Mouse (Mus musculus): ENCODE measurements at regions not wholly inside any gene's neighbourhood (a gene's known extent, or its start where the extent isn't known, plus 50 kb on each side); places are given as distances from the start of the nearest gene placed in this dataset.
A peak's percentile ranks its signal among the peaks of the same experiment; 100 is the strongest.

GRCm38 (mm10) chr1:189156906-189157305 is 149.3 kb upstream of the Kctd3 start:
- H3K9me3 ChIP-seq (ENCODE audit: control insufficient read depth, low read length), result no peaks in the 10 kb centered on the region
- no peak overlapping the region for H3K4me2 ChIP-seq (replicated peaks; ENCODE audit: low read depth, low read length)
- no peaks in the 10 kb centered on the region for H3K27me3 ChIP-seq (ENCODE audit: control insufficient read depth, insufficient read depth, low read length)
- no peak for ATAC-seq (ENCODE audit: low FRiP score, low TSS enrichment)
- 71% methylated on average over 2 of the region's 2 CpGs for WGBS
- no peak overlapping the region for H3K27ac ChIP-seq (ENCODE audit: low read depth, low read length)
- H3K4me3 ChIP-seq (ENCODE audit: low read length), result no peak overlapping the region
- no peaks in the 10 kb centered on the region for H3K36me3 ChIP-seq (ENCODE audit: control insufficient read depth, insufficient read depth, low read length)
- H3K9ac ChIP-seq (ENCODE audit: low read depth, low read length), result no peak overlapping the region
- no peaks in the 10 kb centered on the region for H3K4me1 ChIP-seq (ENCODE audit: control insufficient read depth, insufficient read depth, low read length)

GRCm38 (mm10) chr1:189154376-189154775 is 146.7 kb upstream of the Kctd3 start:
- no peak for ATAC-seq (ENCODE audit: low FRiP score, low TSS enrichment)
- H3K4me3 ChIP-seq (ENCODE audit: low read length), result no peak overlapping the region
- WGBS, result 61% methylated on average over 2 of the region's 2 CpGs

GRCm38 (mm10) chr1:189153150-189153549 is 145.5 kb upstream of the Kctd3 start:
- ATAC-seq (ENCODE audit: low FRiP score, low TSS enrichment), result no peak
- WGBS, result 86% methylated on average over 10 of the region's 10 CpGs
- Histone ChIP-seq H3K4me1 (ENCODE audit: control insufficient read depth, insufficient read depth, low read length) (no peaks in the 10 kb centered on the region), H3K36me3 (ENCODE audit: control insufficient read depth, insufficient read depth, low read length) (no peaks in the 10 kb centered on the region), H3K9me3 (ENCODE audit: control insufficient read depth, low read length) (no peaks in the 10 kb centered on the region), H3K4me3 (ENCODE audit: low read length) (no peak overlapping the region), H3K27ac (ENCODE audit: low read depth, low read length) (no peak overlapping the region), H3K9ac (ENCODE audit: low read depth, low read length) (no peak overlapping the region), H3K27me3 (ENCODE audit: control insufficient read depth, insufficient read depth, low read length) (no peaks in the 10 kb centered on the region), H3K4me2 (replicated peaks; ENCODE audit: low read depth, low read length) (no peak overlapping the region)

More at GRCm38 (mm10) chr1:189154376-189154775, 146.7 kb upstream of the Kctd3 start:
- Histone ChIP-seq H3K27ac (ENCODE audit: low read depth, low read length) (no peak overlapping the region), H3K4me2 (replicated peaks; ENCODE audit: low read depth, low read length) (no peak overlapping the region), H3K9ac (ENCODE audit: low read depth, low read length) (no peak overlapping the region), H3K9me3 (ENCODE audit: control insufficient read depth, low read length) (no peaks in the 10 kb centered on the region), H3K36me3 (ENCODE audit: control insufficient read depth, insufficient read depth, low read length) (no peaks in the 10 kb centered on the region), H3K27me3 (ENCODE audit: control insufficient read depth, insufficient read depth, low read length) (no peaks in the 10 kb centered on the region), H3K4me1 (ENCODE audit: control insufficient read depth, insufficient read depth, low read length) (no peaks in the 10 kb centered on the region)

GRCm38 (mm10) chr1:189142982-189143451 is 135.4 kb upstream of the Kctd3 start:
- Histone ChIP-seq H3K4me1 (ENCODE audit: control insufficient read depth, insufficient read depth, low read length) (no peaks in the 10 kb centered on the region), H3K4me2 (replicated peaks; ENCODE audit: low read depth, low read length) (0 out of 2 replicates have a peak overlapping the region, but pooled peaks have one; percentile 8), H3K9me3 (ENCODE audit: control insufficient read depth, low read length) (no peaks in the 10 kb centered on the region), H3K27me3 (ENCODE audit: control insufficient read depth, insufficient read depth, low read length) (no peaks in the 10 kb centered on the region), H3K36me3 (ENCODE audit: control insufficient read depth, insufficient read depth, low read length) (no peaks in the 10 kb centered on the region), H3K4me3 (ENCODE audit: low read length) (no peak overlapping the region), H3K9ac (ENCODE audit: low read depth, low read length) (no peak overlapping the region), H3K27ac (ENCODE audit: low read depth, low read length) (no peak overlapping the region)
- 0 out of 2 replicates have a peak, but pooled peaks have one; percentile 20 for ATAC-seq (ENCODE audit: low FRiP score, low TSS enrichment)
- 58% methylated on average over 9 of the region's 9 CpGs for WGBS

DNA sequence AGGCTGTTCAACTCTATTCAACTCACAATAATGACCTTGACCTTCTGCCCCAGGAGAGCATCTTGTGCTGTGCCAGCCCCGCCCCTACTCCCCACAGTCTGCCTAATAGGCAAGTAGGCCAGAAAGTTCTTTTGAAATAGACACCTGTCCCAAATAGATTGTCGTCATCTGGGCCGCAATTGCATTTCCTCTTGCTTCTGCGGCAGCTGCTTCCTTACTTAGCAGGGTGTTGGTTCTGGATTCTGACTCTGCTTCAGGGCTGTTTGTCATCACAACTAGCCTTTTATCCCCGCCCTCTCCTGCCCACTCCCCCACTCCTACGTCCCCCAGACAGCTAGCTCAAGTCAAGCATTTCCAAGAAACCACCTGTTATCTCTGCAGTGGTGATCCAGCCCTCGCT is 134.9 kb upstream of the Kctd3 start:
- H3K27ac ChIP-seq (ENCODE audit: low read depth, low read length), result no peak overlapping the region
- 46% methylated on average over 7 of the region's 7 CpGs for WGBS
- 0 out of 2 replicates have a peak, but pooled peaks have one; percentile 39 for ATAC-seq (ENCODE audit: low FRiP score, low TSS enrichment)
- no peaks in the 10 kb centered on the region for H3K36me3 ChIP-seq (ENCODE audit: control insufficient read depth, insufficient read depth, low read length)
- H3K4me3 ChIP-seq (ENCODE audit: low read length), result no peak overlapping the region
- no peaks in the 10 kb centered on the region for H3K9me3 ChIP-seq (ENCODE audit: control insufficient read depth, low read length)
- no peaks in the 10 kb centered on the region for H3K27me3 ChIP-seq (ENCODE audit: control insufficient read depth, insufficient read depth, low read length)
- no peaks in the 10 kb centered on the region for H3K4me1 ChIP-seq (ENCODE audit: control insufficient read depth, insufficient read depth, low read length)
- peak overlapping the region; percentile 8; the same call in 1 of the 2 replicates for H3K4me2 ChIP-seq (replicated peaks; ENCODE audit: low read depth, low read length)
- no peak overlapping the region for H3K9ac ChIP-seq (ENCODE audit: low read depth, low read length)

DNA sequence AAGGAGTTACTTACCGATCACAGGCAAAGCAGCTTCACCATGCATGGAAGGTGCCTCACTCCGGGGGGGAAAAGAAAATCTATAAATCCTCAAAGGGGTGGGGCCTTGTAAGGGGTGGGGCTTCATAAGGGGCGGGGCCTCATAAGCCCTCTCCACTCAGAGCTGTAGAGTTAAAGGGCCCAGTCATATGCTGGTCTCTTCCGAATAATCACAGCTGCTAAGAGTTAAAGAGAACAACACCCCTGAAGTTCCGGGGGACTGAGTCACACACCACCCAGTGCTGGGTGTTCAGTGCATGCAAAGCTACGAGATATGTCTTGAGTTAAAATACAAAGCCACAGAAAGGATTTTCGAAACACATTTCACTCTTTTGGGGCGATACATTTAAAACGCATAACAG is 134.1 kb upstream of the Kctd3 start:
- no peak for ATAC-seq (ENCODE audit: low FRiP score, low TSS enrichment)
- Histone ChIP-seq H3K27ac (ENCODE audit: low read depth, low read length) (no peak overlapping the region), H3K9me3 (ENCODE audit: control insufficient read depth, low read length) (no peaks in the 10 kb centered on the region)

GRCm38 (mm10) chr1:189136731-189137385 is 129.2 kb upstream of the Kctd3 start:
- H3K9ac ChIP-seq (ENCODE audit: low read depth, low read length), result no peak overlapping the region
- no peaks in the 10 kb centered on the region for H3K4me1 ChIP-seq (ENCODE audit: control insufficient read depth, insufficient read depth, low read length)
- H3K4me3 ChIP-seq (ENCODE audit: low read length), result no peak overlapping the region
- no peaks in the 10 kb centered on the region for H3K36me3 ChIP-seq (ENCODE audit: control insufficient read depth, insufficient read depth, low read length)
- H3K9me3 ChIP-seq (ENCODE audit: control insufficient read depth, low read length), result no peaks in the 10 kb centered on the region
- H3K27ac ChIP-seq (ENCODE audit: low read depth, low read length), result no peak overlapping the region
- no peak for ATAC-seq (ENCODE audit: low FRiP score, low TSS enrichment)
- no peak overlapping the region for H3K4me2 ChIP-seq (replicated peaks; ENCODE audit: low read depth, low read length)
- 74% methylated on average over 7 of the region's 7 CpGs for WGBS
- H3K27me3 ChIP-seq (ENCODE audit: control insufficient read depth, insufficient read depth, low read length), result no peaks in the 10 kb centered on the region

More for the DNA sequence above, 134.1 kb upstream of the Kctd3 start:
- Histone ChIP-seq H3K36me3 (ENCODE audit: control insufficient read depth, insufficient read depth, low read length) (no peaks in the 10 kb centered on the region), H3K9ac (ENCODE audit: low read depth, low read length) (no peak overlapping the region), H3K4me2 (replicated peaks; ENCODE audit: low read depth, low read length) (no peak overlapping the region), H3K4me3 (ENCODE audit: low read length) (no peak overlapping the region), H3K27me3 (ENCODE audit: control insufficient read depth, insufficient read depth, low read length) (no peaks in the 10 kb centered on the region), H3K4me1 (ENCODE audit: control insufficient read depth, insufficient read depth, low read length) (no peaks in the 10 kb centered on the region)
- 88% methylated on average over 9 of the region's 9 CpGs for WGBS

GRCm38 (mm10) chr1:189135826-189136225 is 128.2 kb upstream of the Kctd3 start:
- H3K4me2 ChIP-seq (replicated peaks; ENCODE audit: low read depth, low read length), result no peak overlapping the region
- H3K27me3 ChIP-seq (ENCODE audit: control insufficient read depth, insufficient read depth, low read length), result no peaks in the 10 kb centered on the region
- 80% methylated on average over 4 of the region's 4 CpGs for WGBS
- no peaks in the 10 kb centered on the region for H3K9me3 ChIP-seq (ENCODE audit: control insufficient read depth, low read length)
- no peaks in the 10 kb centered on the region for H3K4me1 ChIP-seq (ENCODE audit: control insufficient read depth, insufficient read depth, low read length)
- no peak overlapping the region for H3K9ac ChIP-seq (ENCODE audit: low read depth, low read length)
- H3K36me3 ChIP-seq (ENCODE audit: control insufficient read depth, insufficient read depth, low read length), result no peaks in the 10 kb centered on the region
- no peak for ATAC-seq (ENCODE audit: low FRiP score, low TSS enrichment)
- no peak overlapping the region for H3K27ac ChIP-seq (ENCODE audit: low read depth, low read length)
- no peak overlapping the region for H3K4me3 ChIP-seq (ENCODE audit: low read length)

- Histone ChIP-seq H3K36me3 (ENCODE audit: control insufficient read depth, insufficient read depth, low read length) (no peaks in the 10 kb centered on the region), H3K9ac (ENCODE audit: low read depth, low read length) (no peak overlapping the region), H3K27me3 (ENCODE audit: control insufficient read depth, insufficient read depth, low read length) (no peaks in the 10 kb centered on the region), H3K4me3 (ENCODE audit: low read length) (no peak overlapping the region), H3K4me2 (replicated peaks; ENCODE audit: low read depth, low read length) (no peak overlapping the region), H3K4me1 (ENCODE audit: control insufficient read depth, insufficient read depth, low read length) (no peaks in the 10 kb centered on the region), H3K9me3 (ENCODE audit: control insufficient read depth, low read length) (no peaks in the 10 kb centered on the region), H3K27ac (ENCODE audit: low read depth, low read length) (no peak overlapping the region)
- ATAC-seq (ENCODE audit: low FRiP score, low TSS enrichment), result no peak
- WGBS, result 89% methylated on average over 2 of the region's 2 CpGs
Measured at GRCm38 (mm10) chr1:189128706-189129105, 121.1 kb upstream of the Kctd3 start.

All from kidney, embryonic 14.5 days (tissue).